Mouse (Mus musculus) liver, adult 2 months (tissue): ENCODE measurements around the gene Hbq1b. TPM values are rescaled to one million over a fixed set of nuclear protein-coding genes. Genes with fewer than 3 reads are reported as not detected.

ENCODE experiments used
- DNase-seq: peaks from one replicate; pipeline ENCODE4 v3.0.0-alpha.2; 2011; ENCODE audit warnings: low read depth, low spot score; ENCODE audit errors: extremely low read depth
- H3K27ac ChIP-seq: fragments of 200-500 bp; replicated peaks from 2 replicates; pipeline ENCODE4 v1.5.1; 2012; ENCODE audit warnings: low read depth, mild to moderate bottlenecking, control low read depth, inconsistent platforms, low read length; ENCODE audit not compliant: insufficient read depth
- H3K27me3 ChIP-seq: fragments of 200-500 bp; 2 replicates; pipeline ENCODE4 v1.6.1; 2012; ENCODE audit warnings: mild to moderate bottlenecking, moderate library complexity, low read length, inconsistent platforms; ENCODE audit not compliant: control insufficient read depth, insufficient read depth
- H3K36me3 ChIP-seq: fragments of 200-500 bp; 2 replicates; pipeline ENCODE4 v1.6.1; 2012; ENCODE audit warnings: low read length, inconsistent platforms; ENCODE audit not compliant: control insufficient read depth, insufficient read depth
- H3K4me1 ChIP-seq: fragments of 200-500 bp; 2 replicates; pipeline ENCODE4 v1.6.1; 2011; ENCODE audit warnings: low read length; ENCODE audit not compliant: control insufficient read depth, insufficient read depth
- H3K4me3 ChIP-seq: fragments of 200-500 bp; 2 replicates; pipeline ENCODE4 v1.5.1; 2011; ENCODE audit warnings: low read depth, mild to moderate bottlenecking, control low read depth, low read length, moderate library complexity; ENCODE audit not compliant: insufficient read depth
- H3K79me2 ChIP-seq: fragments of 200-500 bp; 2 replicates; pipeline ENCODE4 v1.6.1; 2012; ENCODE audit warnings: inconsistent platforms, mild to moderate bottlenecking, low read length, moderate library complexity; ENCODE audit not compliant: control insufficient read depth, insufficient read depth
- H3K9ac ChIP-seq: fragments of 200-500 bp; 2 replicates; pipeline ENCODE4 v1.6.1; 2012; ENCODE audit warnings: low read depth, mild to moderate bottlenecking, control low read depth, inconsistent platforms, low read length
- CTCF ChIP-seq: fragments of 200-500 bp; IDR thresholded peaks from 2 replicates; pipeline ENCODE4 v1.5.1; 2011; ENCODE audit warnings: low read depth, low read length, control low read depth
- POLR2A ChIP-seq: fragments of 200-500 bp; IDR thresholded peaks from 2 replicates; pipeline ENCODE4 v1.6.1; 2011; ENCODE audit warnings: low read length, control low read depth; ENCODE audit not compliant: insufficient read depth; ENCODE audit errors: extremely low read depth
- WGBS: fragments of 180-500 bp; shearing (Covaris S2); methylation state at CpG from one replicate; pipeline ENCODE4 v1.1.7; 2018; 5-methylcytosine and 5-hydroxymethylcytosine counted together
- polyA plus RNA-seq: library from polyadenylated mRNA; depleted of rRNA; stranded (reverse); fragments of >200 nt; gene quantifications from 2 replicates; pipeline ENCODE4 v1.2.3, GENCODE M21; 2012
- total RNA-seq: library from RNA; depleted of rRNA; stranded (reverse); fragments of >200 nt; gene quantifications from 2 replicates; pipeline ENCODE4 v1.2.3, GENCODE M21; 2014

The Hbq1b gene
- total and polyA plus RNA-seq, 2 experiments = not detected

DNA sequence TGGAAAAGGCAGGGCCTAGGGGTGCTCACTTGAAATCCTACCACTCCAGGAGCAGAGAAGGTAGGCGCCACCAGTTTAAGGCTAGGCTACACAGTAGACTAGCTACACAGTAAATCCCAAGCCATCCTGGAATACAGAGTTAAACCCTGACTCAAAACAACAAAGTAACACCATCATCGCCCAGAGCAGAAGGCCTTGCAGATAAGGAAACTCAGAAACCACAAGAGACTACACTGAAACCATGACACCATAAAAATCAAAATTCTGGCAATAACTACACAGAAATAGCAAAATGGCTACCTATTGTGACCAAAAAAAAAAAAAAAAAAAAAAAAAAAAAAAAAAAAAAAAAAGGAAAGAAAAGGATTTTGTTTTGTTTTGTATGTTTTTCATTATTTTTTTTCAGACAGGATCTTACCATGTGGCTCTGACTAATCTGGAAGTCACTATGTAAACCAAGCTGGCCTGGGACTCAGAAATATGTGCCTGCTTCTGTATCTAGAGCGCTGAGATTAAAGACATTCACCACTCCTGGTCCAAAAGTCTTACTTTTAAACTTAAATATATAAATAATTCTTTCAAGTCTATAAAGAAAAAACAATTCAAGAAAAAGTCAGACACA is 21.5 kb upstream of the Hbq1b start:
- no peaks in the 10 kb centered on the region; the same call in 1 of the 2 replicates for H3K4me1 ChIP-seq

DNA sequence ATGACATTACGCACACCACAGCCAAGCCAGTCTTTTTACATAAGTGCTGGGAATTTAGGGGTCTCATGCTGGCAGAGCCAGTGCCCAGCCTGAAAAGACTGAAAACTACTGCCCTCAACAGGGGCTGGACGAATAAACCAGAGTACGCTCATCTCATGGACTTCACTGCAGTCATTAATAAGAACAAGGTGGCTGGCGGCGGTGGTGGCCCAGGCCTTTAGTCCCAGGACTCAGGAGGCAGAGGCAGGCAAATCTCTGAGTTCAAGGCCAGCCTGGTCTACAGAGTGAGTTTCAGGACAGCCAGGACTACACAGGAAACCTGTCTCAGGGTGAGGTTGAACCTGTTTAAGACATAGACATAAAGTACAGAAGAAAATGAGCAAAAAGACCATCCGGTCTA is 20.6 kb upstream of the Hbq1b start:
- Histone ChIP-seq H3K79me2 (peaks cover 9% of the 10 kb centered on the region; the same call in 1 of the 2 replicates), H3K4me3 (no peak overlapping the region), H3K4me1 (no peaks in the 10 kb centered on the region; the same call in 1 of the 2 replicates), H3K27me3 (no peaks in the 10 kb centered on the region), H3K36me3 (peaks cover 8% of the 10 kb centered on the region), H3K27ac (no peak overlapping the region), H3K9ac (no peak overlapping the region)
- DNase-seq = no peak
- TF ChIP-seq POLR2A = no peak
- no peak for TF ChIP-seq CTCF
- 98% methylated on average over 6 of the region's 6 CpGs for WGBS

More for the DNA sequence above, 21.5 kb upstream of the Hbq1b start:
- H3K79me2 ChIP-seq = peaks cover 9% of the 10 kb centered on the region; the same call in 1 of the 2 replicates
- no peak overlapping the region for H3K4me3 ChIP-seq
- WGBS = 96% methylated on average over 3 of the region's 3 CpGs
- no peak overlapping the region for H3K27ac ChIP-seq
- H3K36me3 ChIP-seq = peaks cover 11% of the 10 kb centered on the region
- TF ChIP-seq POLR2A = no peak
- TF ChIP-seq CTCF = no peak
- no peak overlapping the region for H3K9ac ChIP-seq
- H3K27me3 ChIP-seq = no peaks in the 10 kb centered on the region
- no peak for DNase-seq

DNA sequence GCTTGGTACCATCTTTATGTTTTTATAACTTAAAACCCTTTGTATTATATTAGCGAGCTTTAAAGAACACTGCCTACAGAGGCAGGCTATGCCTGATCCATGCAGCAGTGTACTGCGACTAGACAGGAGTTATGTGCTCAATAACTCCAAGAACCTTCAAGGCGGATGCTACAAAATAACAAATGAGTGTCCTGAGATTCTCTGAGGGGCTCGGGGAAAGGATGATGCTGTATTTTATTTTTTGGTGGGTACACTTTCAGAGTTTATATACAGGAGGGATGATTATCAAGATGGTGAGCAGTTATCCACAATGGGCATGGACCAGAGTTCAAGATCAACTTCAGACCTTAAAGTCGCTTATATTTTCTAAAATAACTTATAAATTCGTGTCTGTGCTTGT is 20.0 kb upstream of the Hbq1b start:
- WGBS = 28% methylated on average over 6 of the region's 6 CpGs
- peak overlapping the region; percentile 97 for H3K4me3 ChIP-seq
- H3K27me3 ChIP-seq = no peaks in the 10 kb centered on the region
- H3K4me1 ChIP-seq = no peaks in the 10 kb centered on the region; the same call in 1 of the 2 replicates
- peaks cover 9% of the 10 kb centered on the region; the same call in 1 of the 2 replicates for H3K79me2 ChIP-seq
- H3K27ac ChIP-seq = peak overlapping the region; percentile 73; the same call in 1 of the 2 replicates
- peak overlapping the region; percentile 91; the same call in 1 of the 2 replicates for H3K9ac ChIP-seq
- H3K36me3 ChIP-seq = peaks cover 4% of the 10 kb centered on the region
- TF ChIP-seq POLR2A (no peak), CTCF (no peak)
- peak; percentile 1 for DNase-seq

DNA sequence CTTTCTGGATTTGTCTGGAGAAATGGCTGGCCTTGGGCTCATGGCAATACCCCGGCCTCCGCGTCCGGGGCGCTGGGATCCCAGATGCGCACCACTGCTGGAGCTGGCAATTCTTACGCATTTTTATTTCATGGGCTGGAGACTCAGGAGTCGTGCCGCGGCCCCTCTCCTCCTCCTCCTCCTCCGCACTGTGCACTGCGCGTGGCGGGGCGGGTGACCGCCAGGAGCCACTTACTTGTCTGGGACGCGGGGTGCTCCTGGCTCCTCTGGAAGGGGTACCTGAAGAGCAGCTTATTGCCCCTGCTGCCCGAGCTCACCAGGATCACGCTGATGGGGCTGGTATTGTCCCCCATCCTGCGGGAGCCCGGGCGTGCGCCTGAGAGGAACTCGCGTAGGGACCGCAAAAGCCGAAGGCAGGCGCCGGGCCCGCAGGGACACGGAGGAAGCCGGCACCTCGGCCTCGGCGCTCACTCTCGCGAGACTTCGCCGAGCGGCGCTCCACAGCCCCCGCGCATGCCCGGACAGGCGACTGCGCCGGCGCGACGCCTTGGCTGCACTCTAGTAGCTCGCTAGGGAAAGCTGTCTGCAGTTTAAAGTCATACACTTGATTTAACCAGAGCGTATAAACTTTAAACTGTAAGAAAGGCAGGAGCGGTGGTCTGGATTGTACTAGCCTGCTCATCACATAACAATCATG is 19.4 kb upstream of the Hbq1b start, which contains the start of gene Nprl3:
TSS of gene Nprl3 (minus strand) at position 520 of the 697 bp plus-strand sequence.
- peak; percentile 74 for DNase-seq
- TF ChIP-seq CTCF = no peak
- TF ChIP-seq POLR2A = peak; percentile 79
- under 1% methylated on average over 54 of the region's 54 CpGs for WGBS
- H3K79me2 ChIP-seq = peaks cover 9% of the 10 kb centered on the region; the same call in 1 of the 2 replicates
- peak within 1 kb of the TSS; percentile 97 for H3K4me3 ChIP-seq
- no peaks in the 10 kb centered on the region; the same call in 1 of the 2 replicates for H3K4me1 ChIP-seq
- H3K27ac ChIP-seq = peak within 1 kb of the TSS; percentile 73
- peak within 1 kb of the TSS; percentile 91 for H3K9ac ChIP-seq
- no peaks in the 10 kb centered on the region for H3K27me3 ChIP-seq
- no peaks in the 10 kb centered on the region; the same call in 1 of the 2 replicates for H3K36me3 ChIP-seq

DNA sequence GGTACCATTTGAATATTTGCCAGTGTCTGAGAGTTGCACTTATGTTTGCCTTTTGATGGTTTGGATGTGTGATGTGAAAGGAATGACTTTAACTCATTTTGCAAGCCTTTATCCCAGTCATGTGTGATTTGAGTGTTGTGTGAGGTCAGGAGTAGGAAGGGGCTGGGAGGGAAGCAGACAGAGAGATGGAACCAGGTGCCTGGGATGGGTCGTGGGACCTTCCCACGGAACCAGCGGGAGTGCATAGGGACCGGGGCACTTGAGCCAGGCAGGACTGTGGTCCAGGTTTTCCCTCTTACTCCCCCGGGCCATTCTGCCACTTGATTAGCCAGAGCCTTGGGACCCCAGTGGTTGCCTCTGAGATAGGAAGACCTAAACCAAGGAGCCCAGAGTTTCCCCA is 18.8 kb upstream of the Hbq1b start:
- Histone ChIP-seq H3K4me3 (no peak overlapping the region), H3K36me3 (no peaks in the 10 kb centered on the region), H3K9ac (no peak overlapping the region), H3K79me2 (peaks cover 9% of the 10 kb centered on the region; the same call in 1 of the 2 replicates), H3K27ac (no peak overlapping the region), H3K4me1 (no peaks in the 10 kb centered on the region; the same call in 1 of the 2 replicates), H3K27me3 (no peaks in the 10 kb centered on the region)
- TF ChIP-seq CTCF (no peak), POLR2A (no peak)
- DNase-seq = no peak
- WGBS = 35% methylated on average over 5 of the region's 5 CpGs
